Mouse (Mus musculus): ENCODE results near the gene Mthfd1l.

GRCm38 (mm10) chr10:4078220-4078840 is 105.4 kb downstream of the Mthfd1l start:
- TF ChIP-seq CTCF (IDR thresholded peaks at IDR 0.05; ENCODE audit: low read depth, low read length) = no peak
- TF ChIP-seq POLR2A (IDR thresholded peaks at IDR 0.05; ENCODE audit: borderline replicate concordance, low read depth, low read length) = no peak

Data from bone marrow macrophage, adult 2 months (primary cell).